Mouse (Mus musculus) limb, embryonic 14.5 days (tissue): Measurements from ENCODE around the gene Ccdc87. TPM values are rescaled to one million over a fixed set of nuclear protein-coding genes. Genes with fewer than 3 reads are reported as not detected.

Source experiments
- ATAC-seq: fragments of 200-750 bp; cut with Nextera tagmentation; 2 replicates; pipeline ENCODE4 v1.8.0; 2017; ENCODE audit warnings: low read depth, moderate number of reproducible peaks, moderate TSS enrichment; ENCODE audit not compliant: low FRiP score
- DNase-seq: peaks from one replicate; pipeline ENCODE4 v3.0.0-alpha.2; 2015; ENCODE audit warnings: low spot score
- H3K27ac ChIP-seq: fragments of 300-500 bp; sonication (generic); replicated peaks from 2 replicates; pipeline ENCODE4 v1.5.1; 2014; ENCODE audit warnings: low read depth, mild to moderate bottlenecking, low read length, moderate library complexity, mixed read lengths
- H3K27me3 ChIP-seq: fragments of 300-500 bp; sonication (generic); 2 replicates; pipeline ENCODE4 v1.6.1; 2014; ENCODE audit warnings: low read length, mixed read lengths; ENCODE audit not compliant: control insufficient read depth, insufficient read depth
- H3K36me3 ChIP-seq: fragments of 300-500 bp; sonication (generic); 2 replicates; pipeline ENCODE4 v1.6.1; 2014; ENCODE audit warnings: mild to moderate bottlenecking, low read length, moderate library complexity, mixed read lengths; ENCODE audit not compliant: control insufficient read depth, insufficient read depth
- H3K4me1 ChIP-seq: fragments of 300-500 bp; sonication (generic); 2 replicates; pipeline ENCODE4 v1.6.1; 2014; ENCODE audit warnings: antibody characterized with exemption, low read length, mixed read lengths; ENCODE audit not compliant: control insufficient read depth, insufficient read depth
- H3K4me2 ChIP-seq: fragments of 300-500 bp; sonication (generic); replicated peaks from 2 replicates; pipeline ENCODE4 v1.6.1; 2014; ENCODE audit warnings: low read depth, mild to moderate bottlenecking, low read length, moderate library complexity; ENCODE audit not compliant: severe bottlenecking
- H3K4me3 ChIP-seq: fragments of 300-500 bp; sonication (generic); replicated peaks from 2 replicates; pipeline ENCODE4 v1.5.1; 2014; ENCODE audit warnings: low read length
- H3K9ac ChIP-seq: fragments of 300-500 bp; sonication (generic); 2 replicates; pipeline ENCODE4 v1.6.1; 2014; ENCODE audit warnings: mild to moderate bottlenecking, low read depth, low read length, moderate library complexity; ENCODE audit not compliant: severe bottlenecking
- H3K9me3 ChIP-seq: fragments of 300-500 bp; sonication (generic); 2 replicates; pipeline ENCODE4 v1.6.1; 2016; ENCODE audit warnings: low read length; ENCODE audit not compliant: control insufficient read depth
- POLR2A ChIP-seq: fragments of 200-500 bp; IDR thresholded peaks from 2 replicates; pipeline ENCODE4 v1.8.0; 2012; ENCODE audit warnings: inconsistent platforms, mild to moderate bottlenecking, moderate library complexity, borderline replicate concordance; ENCODE audit not compliant: insufficient read depth, insufficient read length; ENCODE audit errors: extremely low read depth
- WGBS: fragments of 180-500 bp; shearing (Covaris S2); extraction: QIAGEN DNeasy Blood & Tissue Kit; methylation state at CpG from one replicate; pipeline ENCODE4 v1.1.7; 2014; 5-methylcytosine and 5-hydroxymethylcytosine counted together
- polyA plus RNA-seq, 2 experiments: library from polyadenylated mRNA; depleted of rRNA in 1 of 2; stranded (reverse) in 1 of 2; unstranded in 1 of 2; fragments of >200 nt; fragmentation: Nextera tagmentation in 1 of 2; extraction: Ambion mirVana in 1 of 2; gene quantifications; 2 replicates each; pipeline versions ENCODE4 v1.2.1 to v1.2.3; 2012 to 2014

Ccdc87 gene
- polyA plus RNA-seq, 2 experiments = 0.05 to 0.26 TPM

- Histone ChIP-seq H3K27me3 (peaks cover 15% of the 10 kb centered on the region), H3K36me3 (peaks cover 19% of the 10 kb centered on the region), H3K4me1 (peaks cover 10% of the 10 kb centered on the region), H3K9me3 (no peaks in the 10 kb centered on the region), H3K27ac (no peak overlapping the region), H3K4me3 (no peak overlapping the region), H3K9ac (no peak overlapping the region), H3K4me2 (no peak overlapping the region)
- 95% methylated on average over 6 of the region's 6 CpGs for WGBS
- no peak for TF ChIP-seq POLR2A
- no peak for ATAC-seq
- no peak for DNase-seq
Measured at GRCm38 (mm10) chr19:4837049-4837448, 2.1 kb upstream of the Ccdc87 start.

GRCm38 (mm10) chr19:4838526-4839140 is 533 bp upstream of the Ccdc87 start:
- ATAC-seq (no peak), DNase-seq (no peak)
- H3K27ac ChIP-seq = no peak overlapping the region
- no peaks in the 10 kb centered on the region for H3K9me3 ChIP-seq
- peaks cover 10% of the 10 kb centered on the region for H3K4me1 ChIP-seq
- peaks cover 5% of the 10 kb centered on the region; the same call in 1 of the 2 replicates for H3K36me3 ChIP-seq
- H3K9ac ChIP-seq = peak overlapping the region; percentile 73
- no peak for TF ChIP-seq POLR2A
- peaks cover 15% of the 10 kb centered on the region for H3K27me3 ChIP-seq
- H3K4me2 ChIP-seq = peak overlapping the region; percentile 95
- whole genome bisulfite sequencing = 37% methylated on average over 10 of the region's 10 CpGs
- H3K4me3 ChIP-seq = peak overlapping the region; percentile 58

- no peak overlapping the region for H3K4me3 ChIP-seq
- no peak overlapping the region for H3K4me2 ChIP-seq
- WGBS = 84% methylated on average over 9 of the region's 9 CpGs
- H3K27ac ChIP-seq = no peak overlapping the region
- TF ChIP-seq POLR2A = no peak
- DNase-seq (no peak), ATAC-seq (no peak)
- H3K9ac ChIP-seq = no peak overlapping the region
- no peaks in the 10 kb centered on the region; the same call in 1 of the 2 replicates for H3K36me3 ChIP-seq
- H3K4me1 ChIP-seq = peaks cover 10% of the 10 kb centered on the region
- peaks cover 15% of the 10 kb centered on the region for H3K27me3 ChIP-seq
- no peaks in the 10 kb centered on the region for H3K9me3 ChIP-seq
Measured at GRCm38 (mm10) chr19:4840848-4841247, 1.7 kb downstream of the Ccdc87 start.

DNA sequence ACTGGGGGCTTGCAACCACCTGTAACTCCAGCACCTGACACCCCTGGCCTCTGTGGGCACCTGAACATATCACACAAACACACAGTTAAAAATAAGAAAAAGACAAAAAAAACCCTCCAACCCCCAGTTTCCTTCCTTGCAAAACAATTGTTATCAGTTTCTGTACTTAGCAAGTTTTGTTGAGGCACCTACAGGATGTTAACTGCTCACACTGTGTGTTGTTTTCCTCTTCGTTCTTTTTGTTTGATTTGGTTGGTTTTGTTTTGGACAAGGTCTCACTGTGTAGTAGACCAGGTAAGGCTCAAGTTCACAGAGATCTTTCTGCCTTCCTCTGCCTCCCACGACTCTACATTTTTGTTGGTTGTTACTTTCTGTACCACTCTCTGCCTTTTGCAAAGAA is 3.4 kb downstream of the Ccdc87 start:
- no peak overlapping the region for H3K9ac ChIP-seq
- H3K9me3 ChIP-seq = no peaks in the 10 kb centered on the region
- peaks cover 10% of the 10 kb centered on the region for H3K4me1 ChIP-seq
- DNase-seq (no peak), ATAC-seq (no peak)
- H3K27me3 ChIP-seq = peaks cover 15% of the 10 kb centered on the region
- H3K4me3 ChIP-seq = no peak overlapping the region
- no peaks in the 10 kb centered on the region for H3K36me3 ChIP-seq
- H3K4me2 ChIP-seq = no peak overlapping the region
- no peak for TF ChIP-seq POLR2A
- 72% methylated on average over 2 of the region's 2 CpGs for WGBS
- H3K27ac ChIP-seq = no peak overlapping the region

- Histone ChIP-seq H3K27ac (no peak overlapping the region), H3K4me1 (no peaks in the 10 kb centered on the region), H3K4me2 (no peak overlapping the region), H3K9ac (no peak overlapping the region), H3K27me3 (peaks cover 3% of the 10 kb centered on the region), H3K4me3 (no peak overlapping the region), H3K36me3 (no peaks in the 10 kb centered on the region), H3K9me3 (no peaks in the 10 kb centered on the region)
- TF ChIP-seq POLR2A = no peak
- no peak for DNase-seq
- WGBS = 58% methylated on average over 2 of the region's 2 CpGs
- ATAC-seq = no peak
Measured at GRCm38 (mm10) chr19:4845846-4846245, 6.7 kb downstream of the Ccdc87 start.

DNA sequence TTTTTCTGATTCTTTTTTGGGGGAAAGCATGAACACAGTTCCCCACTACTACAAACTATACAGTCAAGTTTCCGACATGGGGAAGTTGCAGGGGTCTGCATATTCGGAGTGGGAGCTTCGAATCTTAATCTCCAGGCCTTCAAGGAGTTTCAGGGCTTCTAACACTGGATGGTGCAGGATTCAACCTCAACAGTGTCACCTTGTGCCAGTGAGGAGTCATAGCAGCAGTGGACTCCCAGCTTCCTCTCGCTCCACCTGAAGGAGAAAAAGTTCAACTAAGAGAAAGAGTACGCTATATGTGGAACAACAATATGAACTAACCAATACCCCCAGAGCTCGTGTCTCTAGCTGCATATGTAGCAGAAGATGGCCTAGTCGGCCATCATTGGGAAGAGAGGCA is 8.3 kb downstream of the Ccdc87 start:
- peak; percentile 31 for DNase-seq

More for the DNA sequence above, 8.3 kb downstream of the Ccdc87 start:
- H3K4me2 ChIP-seq = no peak overlapping the region
- TF ChIP-seq POLR2A = no peak
- H3K27ac ChIP-seq = no peak overlapping the region
- no peak for ATAC-seq
- no peaks in the 10 kb centered on the region for H3K27me3 ChIP-seq
- no peaks in the 10 kb centered on the region for H3K4me1 ChIP-seq
- WGBS = 36% methylated on average over 7 of the region's 7 CpGs
- H3K9ac ChIP-seq = no peak overlapping the region
- H3K4me3 ChIP-seq = no peak overlapping the region
- no peaks in the 10 kb centered on the region for H3K9me3 ChIP-seq
- H3K36me3 ChIP-seq = no peaks in the 10 kb centered on the region
